Mouse (Mus musculus): ENCODE data around the gene Chrd. TPM values are rescaled to one million over a fixed set of nuclear protein-coding genes. Genes with fewer than 3 reads are reported as not detected.
A peak's percentile ranks its signal among the peaks of the same experiment; 100 is the strongest.

The Chrd gene
- polyA plus RNA-seq, 1 experiment: 7.2 TPM

DNA sequence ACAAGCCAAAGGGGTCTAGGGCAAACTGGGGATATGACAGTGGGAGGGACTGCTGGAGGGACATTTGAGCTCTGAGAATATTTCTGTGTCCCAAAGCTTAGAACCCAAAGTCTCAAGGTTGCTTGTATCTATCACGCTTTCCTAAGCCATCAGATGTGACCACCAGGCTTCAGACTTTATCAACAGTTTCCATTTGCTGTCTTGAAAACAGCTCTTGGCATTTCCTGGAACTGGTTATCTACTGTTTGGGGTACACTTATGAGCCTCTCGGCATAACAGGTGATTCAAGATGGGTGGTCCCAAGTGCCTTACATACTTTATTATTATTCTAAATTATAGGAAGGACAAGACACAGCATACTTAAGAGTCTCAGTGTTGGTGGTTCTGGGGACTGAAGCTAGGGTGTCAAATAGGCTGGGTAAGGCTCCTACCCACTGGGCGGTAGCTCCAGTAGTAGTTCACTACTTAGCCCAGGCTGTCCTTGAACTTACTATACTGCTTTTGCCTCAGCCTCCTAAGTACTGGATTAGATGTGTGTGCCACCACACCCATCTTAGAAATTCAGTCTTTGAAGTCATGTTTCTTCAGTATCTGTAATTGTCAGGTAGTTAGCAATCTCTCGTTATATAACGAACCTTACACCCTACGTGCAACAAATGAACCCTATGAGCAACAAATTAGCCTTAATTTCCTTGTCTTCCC lies 29.1 kb upstream of the Chrd start:
- H3K36me3 ChIP-seq (ENCODE audit: control insufficient read depth, insufficient read depth, low read length): no peaks in the 10 kb centered on the region
- no peaks in the 10 kb centered on the region for H3K4me1 ChIP-seq (ENCODE audit: control insufficient read depth, insufficient read depth, low read length)
- DNase-seq: no peak
- TF ChIP-seq CTCF (conservative IDR thresholded peaks at IDR 0.05; ENCODE audit: insufficient read depth, insufficient read length, low read depth, low read length) (no peak), POLR2A (IDR thresholded peaks at IDR 0.05; ENCODE audit: low read depth, low read length) (no peak)
- H3K27ac ChIP-seq (ENCODE audit: insufficient read depth, low read depth, low read length): no peak overlapping the region
- no peaks in the 10 kb centered on the region for H3K27me3 ChIP-seq (replicated peaks; ENCODE audit: control insufficient read depth, insufficient read depth, low read length)
- WGBS: 91% methylated on average over 6 of the region's 6 CpGs
- H3K4me3 ChIP-seq (ENCODE audit: insufficient read depth, low read depth, low read length): no peak overlapping the region

DNA sequence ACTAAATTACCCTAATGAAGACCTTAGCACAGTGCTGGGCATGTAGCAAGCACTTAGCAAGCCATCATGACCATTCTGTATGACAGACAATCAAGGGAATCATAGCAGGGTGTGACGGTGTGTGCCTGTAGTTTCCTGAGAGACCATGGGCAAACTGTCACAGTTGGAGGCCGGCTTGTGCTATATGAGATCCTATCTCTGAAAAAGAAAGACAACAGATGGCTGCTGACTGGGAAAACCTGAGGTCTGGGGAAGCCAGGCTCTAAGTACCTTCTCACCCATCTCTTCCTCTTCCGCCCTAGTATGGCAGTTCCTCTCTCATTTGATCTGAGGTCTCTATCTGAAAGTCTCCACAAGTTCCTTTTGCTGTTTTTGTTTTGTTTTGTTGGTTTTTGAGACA lies 27.1 kb upstream of the Chrd start:
- TF ChIP-seq POLR2A (IDR thresholded peaks at IDR 0.05; ENCODE audit: low read depth, low read length): no peak
- no peak for TF ChIP-seq CTCF (conservative IDR thresholded peaks at IDR 0.05; ENCODE audit: insufficient read depth, insufficient read length, low read depth, low read length)
- no peaks in the 10 kb centered on the region for H3K36me3 ChIP-seq (ENCODE audit: control insufficient read depth, insufficient read depth, low read length)

DNA sequence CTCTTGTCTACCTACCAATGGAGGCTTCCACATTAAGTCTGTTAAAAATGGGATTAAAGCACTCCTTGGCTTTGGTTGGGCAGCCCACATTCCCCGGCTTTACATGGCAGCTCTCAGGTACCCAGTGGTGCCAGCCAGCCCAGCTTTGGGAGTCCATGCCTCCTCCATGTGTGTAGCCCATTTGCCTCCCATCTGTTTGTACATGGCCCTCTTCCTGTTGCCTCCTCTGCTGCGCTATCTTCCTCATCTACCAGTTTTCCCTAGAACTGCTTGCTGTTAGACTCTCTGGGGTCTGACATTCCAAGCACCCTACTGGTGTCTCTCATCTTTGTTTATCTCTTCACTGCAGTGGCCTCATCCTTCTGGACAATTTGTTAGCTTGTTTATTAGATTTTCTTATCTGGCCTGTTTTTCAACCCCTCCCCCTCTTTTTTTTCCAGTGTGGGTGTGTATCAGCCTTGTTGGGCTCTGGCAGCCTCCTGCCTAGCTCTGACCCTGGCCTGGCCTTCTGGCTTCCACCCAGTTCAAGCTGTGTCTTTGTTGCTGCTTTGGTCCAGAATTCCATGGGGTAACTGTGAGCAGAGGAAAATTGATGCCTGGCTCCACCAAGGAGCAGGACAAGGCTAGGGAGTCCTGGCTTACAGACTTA lies 26.4 kb upstream of the Chrd start:
- no peaks in the 10 kb centered on the region for H3K4me1 ChIP-seq (ENCODE audit: control insufficient read depth, insufficient read depth, low read length)
- no peaks in the 10 kb centered on the region for H3K36me3 ChIP-seq (ENCODE audit: control insufficient read depth, insufficient read depth, low read length)
- TF ChIP-seq CTCF (conservative IDR thresholded peaks at IDR 0.05; ENCODE audit: insufficient read depth, insufficient read length, low read depth, low read length) (no peak), POLR2A (IDR thresholded peaks at IDR 0.05; ENCODE audit: low read depth, low read length) (no peak)
- H3K27me3 ChIP-seq (replicated peaks; ENCODE audit: control insufficient read depth, insufficient read depth, low read length): no peaks in the 10 kb centered on the region
- 89% methylated on average over 2 of the region's 2 CpGs for whole genome bisulfite sequencing
- H3K4me3 ChIP-seq (ENCODE audit: insufficient read depth, low read depth, low read length): no peak overlapping the region
- H3K27ac ChIP-seq (ENCODE audit: insufficient read depth, low read depth, low read length): no peak overlapping the region
- peak; percentile 38 for DNase-seq

More for the DNA sequence above, 27.1 kb upstream of the Chrd start:
- no peak for DNase-seq
- Histone ChIP-seq H3K27ac (ENCODE audit: insufficient read depth, low read depth, low read length) (no peak overlapping the region), H3K4me1 (ENCODE audit: control insufficient read depth, insufficient read depth, low read length) (no peaks in the 10 kb centered on the region), H3K27me3 (replicated peaks; ENCODE audit: control insufficient read depth, insufficient read depth, low read length) (no peaks in the 10 kb centered on the region), H3K4me3 (ENCODE audit: insufficient read depth, low read depth, low read length) (no peak overlapping the region)
- WGBS: 84% methylated on average over 3 of the region's 3 CpGs

GRCm38 (mm10) chr16:20708220-20708938 lies 24.5 kb upstream of the Chrd start:
- no peak for DNase-seq
- no peaks in the 10 kb centered on the region for H3K27me3 ChIP-seq (replicated peaks; ENCODE audit: control insufficient read depth, insufficient read depth, low read length)
- H3K36me3 ChIP-seq (ENCODE audit: control insufficient read depth, insufficient read depth, low read length): no peaks in the 10 kb centered on the region
- no peak overlapping the region for H3K4me3 ChIP-seq (ENCODE audit: insufficient read depth, low read depth, low read length)
- H3K4me1 ChIP-seq (ENCODE audit: control insufficient read depth, insufficient read depth, low read length): no peaks in the 10 kb centered on the region
- TF ChIP-seq CTCF (conservative IDR thresholded peaks at IDR 0.05; ENCODE audit: insufficient read depth, insufficient read length, low read depth, low read length): no peak
- no peak for TF ChIP-seq POLR2A (IDR thresholded peaks at IDR 0.05; ENCODE audit: low read depth, low read length)
- H3K27ac ChIP-seq (ENCODE audit: insufficient read depth, low read depth, low read length): no peak overlapping the region
- WGBS: 93% methylated on average over 21 of the region's 21 CpGs

DNA sequence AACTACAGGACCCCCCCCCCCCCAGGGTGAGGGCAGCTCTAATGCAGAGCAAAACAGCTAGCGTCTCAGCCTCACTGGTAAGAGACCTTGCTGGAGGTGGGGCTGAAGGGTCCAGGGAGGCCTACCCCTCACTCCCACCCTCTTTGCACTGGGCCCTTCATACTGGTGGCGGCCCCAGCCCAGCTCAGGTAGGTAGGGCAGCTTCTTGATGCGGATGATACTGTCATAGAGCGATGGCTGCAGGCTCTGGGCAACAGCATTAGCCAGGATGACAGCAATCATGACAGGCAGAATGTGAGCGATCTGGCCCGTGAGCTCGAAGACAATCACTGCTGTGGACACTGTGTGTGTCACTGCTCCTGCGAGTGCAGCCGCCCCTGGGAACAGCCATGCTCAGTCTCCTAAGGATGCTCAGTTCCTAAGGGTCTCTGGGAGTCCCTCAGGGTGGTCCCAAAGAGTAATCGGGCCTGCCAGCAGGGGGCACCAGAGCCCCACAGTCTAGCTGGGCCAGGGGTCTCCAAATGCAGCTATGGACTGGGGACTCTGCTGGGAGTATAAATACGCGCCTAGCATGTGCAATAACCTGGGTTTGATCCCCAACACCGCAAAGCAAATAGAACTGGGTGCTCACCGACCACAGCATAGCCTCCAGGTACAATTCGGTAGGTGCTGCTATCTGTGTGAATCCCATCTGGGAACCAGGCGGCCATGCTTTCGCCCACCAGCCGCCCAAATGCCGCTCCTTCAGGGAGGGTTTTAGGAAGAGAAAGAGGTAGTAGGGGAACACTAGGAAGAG lies 23.8 kb upstream of the Chrd start:
- H3K4me3 ChIP-seq (ENCODE audit: insufficient read depth, low read depth, low read length): no peak overlapping the region
- H3K27ac ChIP-seq (ENCODE audit: insufficient read depth, low read depth, low read length): no peak overlapping the region
- TF ChIP-seq CTCF (conservative IDR thresholded peaks at IDR 0.05; ENCODE audit: insufficient read depth, insufficient read length, low read depth, low read length) (peak; percentile 45), POLR2A (IDR thresholded peaks at IDR 0.05; ENCODE audit: low read depth, low read length) (no peak)
- 82% methylated on average over 19 of the region's 19 CpGs for WGBS
- no peaks in the 10 kb centered on the region for H3K4me1 ChIP-seq (ENCODE audit: control insufficient read depth, insufficient read depth, low read length)
- no peaks in the 10 kb centered on the region for H3K27me3 ChIP-seq (replicated peaks; ENCODE audit: control insufficient read depth, insufficient read depth, low read length)
- no peak for DNase-seq
- no peaks in the 10 kb centered on the region for H3K36me3 ChIP-seq (ENCODE audit: control insufficient read depth, insufficient read depth, low read length)

- DNase-seq: no peak
- Histone ChIP-seq H3K4me1 (ENCODE audit: control insufficient read depth, insufficient read depth, low read length) (peaks cover 3% of the 10 kb centered on the region; the same call in 1 of the 2 replicates), H3K36me3 (ENCODE audit: control insufficient read depth, insufficient read depth, low read length) (no peaks in the 10 kb centered on the region), H3K4me3 (ENCODE audit: insufficient read depth, low read depth, low read length) (no peak overlapping the region), H3K27ac (ENCODE audit: insufficient read depth, low read depth, low read length) (no peak overlapping the region), H3K27me3 (replicated peaks; ENCODE audit: control insufficient read depth, insufficient read depth, low read length) (no peaks in the 10 kb centered on the region)
- TF ChIP-seq POLR2A (IDR thresholded peaks at IDR 0.05; ENCODE audit: low read depth, low read length): no peak
- TF ChIP-seq CTCF (conservative IDR thresholded peaks at IDR 0.05; ENCODE audit: insufficient read depth, insufficient read length, low read depth, low read length): no peak
- WGBS: 93% methylated on average over 11 of the region's 11 CpGs
Measured at GRCm38 (mm10) chr16:20710370-20710769, 22.6 kb upstream of the Chrd start.

Data from kidney, adult 2 months (tissue).